Mouse (Mus musculus) liver, embryonic 11.5 days (tissue): ENCODE results near the gene Map10. TPM values are rescaled to one million over a fixed set of nuclear protein-coding genes. Genes with fewer than 3 reads are reported as not detected.

Source experiments
- ATAC-seq: fragments of 200-750 bp; cut with Nextera tagmentation; replicated peaks from 2 replicates; pipeline ENCODE4 v1.8.0; 2017; ENCODE audit warnings: moderate number of reproducible peaks, mild to moderate bottlenecking, moderate TSS enrichment, moderate library complexity; ENCODE audit not compliant: low FRiP score
- DNase-seq: peaks from one replicate; pipeline ENCODE4 v3.0.0-alpha.2; 2017; ENCODE audit warnings: low spot score
- H3K27ac ChIP-seq: fragments of 300-500 bp; sonication (generic); 2 replicates; pipeline ENCODE4 v1.5.1; 2014; ENCODE audit warnings: mild to moderate bottlenecking, low read depth, low read length, control low read depth
- H3K27me3 ChIP-seq: fragments of 300-500 bp; sonication (generic); replicated peaks from 2 replicates; pipeline ENCODE4 v1.6.1; 2014; ENCODE audit warnings: low read length, mixed read lengths; ENCODE audit not compliant: control insufficient read depth, insufficient read depth
- H3K36me3 ChIP-seq: fragments of 300-500 bp; sonication (generic); 2 replicates; pipeline ENCODE4 v1.6.1; 2014; ENCODE audit warnings: mild to moderate bottlenecking, low read length, moderate library complexity, mixed read lengths; ENCODE audit not compliant: control insufficient read depth, insufficient read depth
- H3K4me1 ChIP-seq: fragments of 300-500 bp; sonication (generic); replicated peaks from 2 replicates; pipeline ENCODE4 v1.6.1; 2014; ENCODE audit warnings: low read length, mixed read lengths; ENCODE audit not compliant: control insufficient read depth, insufficient read depth
- H3K4me2 ChIP-seq: fragments of 300-500 bp; sonication (generic); 2 replicates; pipeline ENCODE4 v1.6.1; 2014; ENCODE audit warnings: mild to moderate bottlenecking, control low read depth, moderate library complexity
- H3K4me3 ChIP-seq: fragments of 300-500 bp; sonication (generic); 2 replicates; pipeline ENCODE4 v1.5.1; 2014; ENCODE audit warnings: low read depth, low read length, control low read depth
- H3K9ac ChIP-seq: fragments of 300-500 bp; sonication (generic); 2 replicates; pipeline ENCODE4 v1.6.1; 2014; ENCODE audit warnings: low read depth, low read length, control low read depth
- H3K9me3 ChIP-seq: fragments of 300-500 bp; sonication (generic); 2 replicates; pipeline ENCODE4 v1.6.1; 2016; ENCODE audit warnings: low read length, inconsistent platforms, mixed read lengths; ENCODE audit not compliant: control insufficient read depth
- WGBS: fragments of 180-500 bp; shearing (Covaris S2); extraction: QIAGEN DNeasy Blood & Tissue Kit; methylation state at CpG from one replicate; pipeline ENCODE4 v1.1.7; 2014; 5-methylcytosine and 5-hydroxymethylcytosine counted together
- polyA plus RNA-seq: library from polyadenylated mRNA; unstranded; fragments of >200 nt; fragmentation: Nextera tagmentation; extraction: Ambion mirVana; gene quantifications from 2 replicates; pipeline ENCODE4 v1.2.1, GENCODE M21; 2014

Map10 gene
- polyA plus RNA-seq, 1 experiment from 2014 or later, result 2.6 TPM

DNA sequence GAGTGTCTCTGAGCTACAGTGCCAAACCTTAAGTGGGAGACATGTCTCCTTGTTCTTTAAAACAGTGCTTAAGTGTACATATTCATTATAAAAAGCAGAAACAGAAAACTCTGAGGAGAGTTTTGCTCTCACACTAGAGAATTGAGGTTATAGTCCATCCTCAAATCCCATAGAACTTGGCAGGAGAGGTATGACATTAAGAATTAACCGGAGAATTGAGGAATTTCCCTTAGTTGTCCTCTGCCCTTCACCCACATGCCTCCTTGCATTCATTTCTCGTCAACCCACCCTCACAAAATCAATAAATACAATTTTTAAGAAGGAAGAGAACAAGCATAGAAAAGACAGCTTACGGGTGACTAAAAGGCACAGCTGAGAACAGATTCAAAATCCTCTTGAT, 6.2 kb downstream of the Map10 start:
- DNase-seq, result no peak
- Histone ChIP-seq H3K27me3 (no peaks in the 10 kb centered on the region), H3K4me1 (no peaks in the 10 kb centered on the region), H3K4me3 (no peak overlapping the region), H3K4me2 (no peak overlapping the region), H3K36me3 (peaks cover 5% of the 10 kb centered on the region; the same call in 1 of the 2 replicates), H3K9me3 (peaks cover 12% of the 10 kb centered on the region), H3K9ac (no peak overlapping the region), H3K27ac (no peak overlapping the region)
- no peak for ATAC-seq
- WGBS, result 80% methylated on average over 3 of the region's 3 CpGs

DNA sequence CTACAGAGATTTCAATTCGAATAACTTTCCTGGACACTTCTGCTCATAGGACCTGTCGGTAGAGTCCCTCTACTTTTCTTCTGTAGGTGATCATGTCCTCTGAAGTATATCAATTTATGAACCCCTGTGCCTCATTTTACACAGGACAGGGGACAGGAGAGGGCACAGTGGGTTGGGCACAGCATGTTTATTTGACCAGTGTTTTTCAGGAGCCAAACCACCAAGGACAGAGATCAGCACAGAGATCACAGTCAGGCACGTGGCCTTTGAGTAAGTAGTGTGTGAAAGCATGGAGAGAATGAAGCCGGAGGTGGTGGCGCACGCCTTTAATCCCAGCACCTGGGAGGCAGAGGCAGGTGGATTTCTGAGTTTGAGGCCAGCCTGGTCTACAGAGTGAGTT, 7.9 kb downstream of the Map10 start:
- no peaks in the 10 kb centered on the region for H3K9me3 ChIP-seq
- ATAC-seq (no peak), DNase-seq (no peak)
- H3K4me2 ChIP-seq, result no peak overlapping the region
- H3K36me3 ChIP-seq, result no peaks in the 10 kb centered on the region
- no peak overlapping the region for H3K4me3 ChIP-seq
- H3K9ac ChIP-seq, result no peak overlapping the region
- no peaks in the 10 kb centered on the region for H3K4me1 ChIP-seq
- H3K27ac ChIP-seq, result no peak overlapping the region
- WGBS, result 88% methylated on average over 6 of the region's 6 CpGs
- H3K27me3 ChIP-seq, result no peaks in the 10 kb centered on the region

DNA sequence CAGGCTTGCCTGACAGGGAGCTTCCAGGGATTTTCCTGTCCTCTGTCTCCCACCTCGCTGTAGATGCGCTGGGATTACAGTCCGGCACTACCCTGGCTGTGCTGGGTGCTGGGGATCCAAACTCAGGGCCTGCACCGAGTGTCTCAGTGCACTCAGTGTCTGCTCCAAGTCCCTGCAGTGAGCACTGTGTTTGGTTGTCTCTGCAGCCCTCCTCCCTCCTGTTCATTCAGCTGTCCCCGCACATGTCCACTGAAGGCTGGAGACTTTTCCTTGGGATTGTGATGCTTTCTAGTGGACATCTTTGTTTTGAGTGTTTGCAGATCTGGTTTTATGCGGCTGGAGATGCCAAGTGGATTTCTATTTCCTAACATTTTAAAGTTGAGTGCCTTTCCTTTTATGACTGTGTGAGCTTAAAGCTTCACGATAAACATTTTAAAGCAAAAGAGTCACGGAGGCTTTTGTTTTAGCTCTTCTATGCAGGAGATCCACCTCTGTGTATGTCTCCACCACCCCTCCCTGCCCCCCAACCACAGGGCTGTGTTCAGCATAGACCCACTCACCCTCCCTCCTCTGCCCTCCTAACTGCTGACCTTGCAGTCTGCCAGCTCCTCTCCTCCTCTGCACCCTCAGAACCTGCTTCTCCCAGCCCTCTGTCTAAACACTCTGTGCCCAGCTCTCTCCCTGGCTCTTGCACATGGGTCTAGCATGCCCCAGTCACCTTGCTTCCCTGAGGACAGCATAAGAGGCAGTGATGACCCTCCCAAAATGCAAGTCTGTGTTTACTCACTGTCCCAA, 9.4 kb downstream of the Map10 start:
- Histone ChIP-seq H3K36me3 (no peaks in the 10 kb centered on the region), H3K27ac (no peak overlapping the region), H3K27me3 (no peaks in the 10 kb centered on the region), H3K4me3 (no peak overlapping the region), H3K9ac (no peak overlapping the region), H3K4me1 (no peaks in the 10 kb centered on the region), H3K9me3 (no peaks in the 10 kb centered on the region), H3K4me2 (no peak overlapping the region)
- ATAC-seq (no peak), DNase-seq (no peak)
- WGBS, result 77% methylated on average over 8 of the region's 8 CpGs

DNA sequence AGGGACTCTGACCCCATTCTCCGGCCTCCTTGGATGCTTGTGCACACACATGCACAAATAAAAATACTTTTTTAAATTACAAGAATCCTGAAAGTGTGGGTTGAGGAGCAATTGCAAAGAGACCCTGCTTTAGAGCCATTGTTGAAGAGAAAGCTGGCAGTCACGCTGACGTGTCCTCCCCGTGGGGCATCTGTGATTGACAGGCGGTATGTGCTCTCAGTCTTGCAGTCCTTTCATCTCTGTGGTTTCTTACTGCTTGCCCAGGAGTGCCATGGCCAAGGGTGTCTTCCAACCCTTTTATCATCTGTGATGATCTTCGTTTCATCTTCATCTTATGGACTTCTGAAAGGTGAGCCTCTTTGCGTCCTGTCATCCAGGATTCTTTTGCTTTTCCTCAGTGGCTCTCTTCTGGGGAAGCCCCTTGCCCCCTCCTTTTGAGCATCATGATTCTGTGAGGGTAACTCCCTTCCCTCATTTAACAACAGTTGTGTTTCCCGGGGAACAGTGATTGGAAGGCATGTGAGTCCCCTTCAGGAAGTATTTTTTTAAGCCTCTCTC, 11.3 kb downstream of the Map10 start:
- DNase-seq (no peak), ATAC-seq (no peak)
- Histone ChIP-seq H3K27ac (no peak overlapping the region), H3K36me3 (no peaks in the 10 kb centered on the region), H3K4me2 (no peak overlapping the region), H3K4me3 (no peak overlapping the region), H3K9ac (no peak overlapping the region), H3K27me3 (no peaks in the 10 kb centered on the region), H3K9me3 (no peaks in the 10 kb centered on the region), H3K4me1 (no peaks in the 10 kb centered on the region)
- 55% methylated on average over 8 of the region's 8 CpGs for WGBS

DNA sequence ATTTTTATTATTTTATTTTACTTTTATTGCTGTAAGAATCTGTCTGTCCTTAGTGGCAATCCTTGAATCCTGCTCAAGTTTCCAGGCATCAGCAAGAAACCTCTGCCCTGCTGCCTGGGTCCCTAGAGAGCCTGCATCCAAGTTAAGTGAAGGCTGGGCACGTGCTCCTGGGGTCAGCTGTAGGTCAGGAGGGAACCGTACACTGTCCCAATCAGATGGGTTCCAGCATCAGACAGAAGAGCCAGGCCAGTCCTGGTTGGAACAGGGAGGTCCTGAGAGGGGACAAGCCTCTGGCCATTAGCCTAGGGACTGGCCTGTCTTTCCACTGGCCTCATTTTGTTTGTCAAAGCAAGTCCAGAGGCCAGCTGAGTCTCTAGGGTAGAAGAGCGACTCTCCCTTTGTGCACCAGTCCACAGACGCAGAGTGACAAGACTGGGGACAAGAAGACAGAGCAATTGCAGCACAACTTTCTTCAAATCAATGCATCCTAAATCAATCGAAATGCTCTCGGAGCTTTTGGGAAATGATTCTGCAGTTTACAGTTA, 15.7 kb downstream of the Map10 start:
- ATAC-seq, result no peak
- no peak overlapping the region for H3K27ac ChIP-seq

DNA sequence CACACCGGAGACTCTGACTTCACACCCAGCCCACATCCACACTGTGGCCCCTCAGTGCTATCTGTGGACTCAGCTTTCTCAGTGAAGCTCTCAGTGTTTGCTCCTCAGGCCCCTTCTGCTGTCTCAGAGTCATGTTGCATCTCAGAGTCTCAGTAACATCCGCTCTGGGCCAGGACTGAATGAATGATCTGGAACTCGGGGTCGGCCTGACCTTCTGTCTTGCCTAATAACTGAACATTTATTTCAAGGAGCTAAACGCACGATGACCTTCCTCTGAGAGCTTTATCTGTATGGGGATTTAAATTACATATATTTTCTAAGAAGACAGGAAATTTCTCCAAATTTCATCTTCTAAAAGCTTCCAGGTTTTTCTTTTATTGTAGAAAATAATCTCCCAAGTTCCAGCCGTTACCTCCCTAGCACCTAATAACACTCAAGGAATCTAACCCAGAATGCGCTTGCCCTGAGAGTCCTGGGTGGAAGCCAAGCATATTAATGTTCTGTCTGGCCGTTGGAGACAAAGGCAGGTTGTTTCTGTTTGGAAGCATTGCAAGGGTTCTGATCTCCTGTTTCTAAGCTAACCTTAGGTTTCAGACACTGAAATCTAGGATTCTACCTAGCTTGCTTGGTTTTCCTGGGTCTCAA, 16.7 kb downstream of the Map10 start:
- Histone ChIP-seq H3K36me3 (no peaks in the 10 kb centered on the region), H3K4me1 (no peaks in the 10 kb centered on the region), H3K4me3 (no peak overlapping the region), H3K9ac (no peak overlapping the region), H3K27ac (no peak overlapping the region), H3K4me2 (no peak overlapping the region), H3K9me3 (no peaks in the 10 kb centered on the region), H3K27me3 (no peaks in the 10 kb centered on the region)
- 75% methylated on average over 9 of the region's 9 CpGs for WGBS
- no peak for DNase-seq
- ATAC-seq, result no peak

More for the DNA sequence above, 15.7 kb downstream of the Map10 start:
- Histone ChIP-seq H3K27me3 (no peaks in the 10 kb centered on the region), H3K9ac (no peak overlapping the region), H3K4me2 (no peak overlapping the region), H3K9me3 (no peaks in the 10 kb centered on the region), H3K36me3 (no peaks in the 10 kb centered on the region), H3K4me3 (no peak overlapping the region), H3K4me1 (no peaks in the 10 kb centered on the region)
- 74% methylated on average over 6 of the region's 6 CpGs for WGBS
- DNase-seq, result no peak

DNA sequence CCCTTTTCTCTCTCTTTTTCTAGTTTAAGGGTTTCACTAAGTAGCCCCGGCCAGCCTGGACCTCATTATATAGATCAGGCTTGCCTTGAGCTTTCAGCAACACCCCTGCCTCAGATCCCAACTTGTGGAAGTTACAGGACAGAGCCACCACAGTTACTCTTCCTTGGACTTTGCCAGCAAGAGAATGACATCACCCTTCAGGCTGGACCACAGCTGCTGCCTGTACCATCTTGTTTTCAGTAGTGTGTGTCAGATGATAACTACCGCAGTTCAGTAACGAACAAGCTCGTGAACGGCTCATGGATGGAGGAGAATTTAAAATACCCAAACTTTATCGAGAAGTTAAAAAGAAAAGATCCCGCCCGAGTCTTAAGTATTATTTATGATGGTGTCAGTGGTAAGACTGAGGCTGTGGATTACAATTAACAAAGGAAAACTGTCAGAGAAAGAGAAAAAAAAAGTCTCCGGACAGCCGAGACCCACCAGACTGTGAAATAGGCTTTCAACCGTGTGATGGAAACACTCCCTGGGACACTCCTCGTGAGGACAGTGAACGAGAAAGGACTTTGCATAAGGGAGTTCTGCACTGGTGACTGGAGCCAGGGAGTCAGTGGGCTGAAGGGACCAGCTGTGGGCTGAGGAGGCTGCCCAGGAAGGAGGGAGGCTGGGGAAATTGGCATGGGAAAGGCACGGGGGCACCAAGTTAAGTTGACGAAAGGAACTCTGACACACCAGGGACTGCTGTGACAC, 20.7 kb downstream of the Map10 start:
- no peaks in the 10 kb centered on the region for H3K9me3 ChIP-seq
- no peak overlapping the region for H3K4me2 ChIP-seq
- WGBS, result 77% methylated on average over 15 of the region's 15 CpGs
- no peaks in the 10 kb centered on the region for H3K36me3 ChIP-seq
- no peak overlapping the region for H3K9ac ChIP-seq
- no peak for DNase-seq
- no peak overlapping the region for H3K27ac ChIP-seq
- no peaks in the 10 kb centered on the region for H3K27me3 ChIP-seq
- H3K4me3 ChIP-seq, result no peak overlapping the region
- no peak for ATAC-seq
- H3K4me1 ChIP-seq, result no peaks in the 10 kb centered on the region

DNA sequence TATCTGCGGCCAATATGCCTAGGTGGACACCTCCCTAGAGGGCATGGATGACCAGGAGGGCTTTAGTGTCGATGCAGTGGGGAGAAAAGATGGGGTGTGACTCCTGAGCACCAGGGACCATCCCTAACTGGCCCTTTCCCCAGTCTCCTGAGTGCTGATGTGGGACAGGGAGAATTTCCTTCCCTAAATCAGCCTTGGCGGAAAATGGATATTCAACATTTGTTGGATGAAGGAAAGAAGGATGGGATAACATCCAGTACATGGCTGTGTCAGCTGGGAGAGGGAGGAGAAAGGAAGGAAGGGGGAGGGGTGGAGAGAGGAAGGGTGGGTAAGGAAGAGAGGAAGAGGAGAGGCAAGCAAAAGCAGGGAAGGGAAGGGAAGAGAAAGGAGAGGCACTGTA, 21.3 kb downstream of the Map10 start:
- H3K4me1 ChIP-seq, result no peaks in the 10 kb centered on the region
- WGBS, result 89% methylated on average over 3 of the region's 3 CpGs
- no peak overlapping the region for H3K4me3 ChIP-seq
- H3K9ac ChIP-seq, result no peak overlapping the region
- H3K4me2 ChIP-seq, result no peak overlapping the region
- no peak for ATAC-seq
- no peaks in the 10 kb centered on the region for H3K9me3 ChIP-seq
- H3K27ac ChIP-seq, result no peak overlapping the region
- no peaks in the 10 kb centered on the region for H3K36me3 ChIP-seq
- no peak for DNase-seq
- H3K27me3 ChIP-seq, result no peaks in the 10 kb centered on the region
